Mouse (Mus musculus) CD8-positive naive resting alpha-beta T cell, adult 2 months (primary cell): ENCODE data around the gene Ptpn6.

ENCODE experiments used
- DNase-seq, 2 experiments: peaks; one replicate each; pipeline ENCODE4 v3.0.0; 2022; ENCODE audit warnings: low read depth in 2 of 2, low spot score in 2 of 2

Gene Ptpn6

GRCm38 (mm10) chr6:124731038-124731437 lies 7.5 kb downstream of the Ptpn6 start:
- DNase-seq: no peak

DNA sequence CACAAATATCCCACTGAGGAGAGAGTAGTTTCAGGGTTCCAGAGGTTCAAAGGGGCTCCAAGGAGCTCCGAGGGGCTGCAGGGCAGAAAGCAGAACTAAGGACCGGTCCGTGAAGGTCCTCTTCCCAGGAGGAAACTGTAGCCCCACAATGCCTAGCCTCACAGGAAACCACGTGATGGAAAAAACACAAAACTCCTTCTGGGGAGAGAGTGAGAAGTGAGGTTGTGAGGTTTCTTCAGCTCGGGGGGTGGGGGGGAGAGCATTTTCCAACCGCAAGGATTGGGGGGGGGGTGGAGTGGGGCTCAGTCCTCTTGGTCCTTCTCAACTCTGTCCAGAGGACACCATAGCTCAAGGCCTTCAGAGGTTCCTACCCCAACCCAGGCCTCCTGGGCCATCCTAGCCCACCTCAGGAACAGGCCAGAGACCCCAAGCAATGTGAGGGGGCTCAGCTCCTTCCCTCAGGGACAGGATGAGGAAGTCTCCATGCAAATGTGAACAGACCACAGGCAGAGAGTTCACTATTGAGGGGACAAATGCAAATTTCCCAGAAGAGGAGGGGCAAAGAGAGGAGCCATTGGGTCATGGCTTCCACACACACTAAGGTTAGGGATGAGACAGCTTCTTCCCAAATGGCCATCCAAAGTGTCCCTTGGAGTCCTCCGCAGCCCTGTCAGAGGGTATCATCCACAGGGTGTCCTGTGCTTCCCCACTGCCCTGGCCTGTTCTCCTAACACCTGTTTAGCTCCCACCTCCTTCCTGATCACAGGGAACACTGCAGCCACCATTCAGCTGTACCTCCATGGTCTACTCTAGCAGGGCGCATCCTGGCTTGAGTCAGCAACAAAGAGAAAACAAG lies 8.4 kb downstream of the Ptpn6 start:
- DNase-seq: no peak

DNA sequence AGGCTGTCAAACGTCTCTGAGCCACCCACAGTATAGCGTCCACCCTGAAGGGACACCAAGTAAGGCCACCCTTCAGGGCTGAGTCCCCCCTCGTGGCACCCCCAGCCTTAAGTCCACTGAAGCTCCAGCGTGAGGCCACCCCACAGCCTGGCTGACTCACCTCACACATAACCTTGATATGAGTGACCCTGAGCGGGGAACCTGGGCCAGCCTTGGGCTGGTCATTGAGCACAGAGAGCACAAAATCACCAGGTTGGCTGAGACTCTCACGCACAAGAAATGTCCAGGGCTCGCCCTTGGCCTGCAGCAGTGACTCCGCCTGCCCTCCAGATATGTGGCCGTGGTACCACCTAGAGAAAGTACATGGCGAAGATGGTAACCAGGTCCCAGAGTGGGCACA lies 9.9 kb downstream of the Ptpn6 start:
- DNase-seq: no peak

DNA sequence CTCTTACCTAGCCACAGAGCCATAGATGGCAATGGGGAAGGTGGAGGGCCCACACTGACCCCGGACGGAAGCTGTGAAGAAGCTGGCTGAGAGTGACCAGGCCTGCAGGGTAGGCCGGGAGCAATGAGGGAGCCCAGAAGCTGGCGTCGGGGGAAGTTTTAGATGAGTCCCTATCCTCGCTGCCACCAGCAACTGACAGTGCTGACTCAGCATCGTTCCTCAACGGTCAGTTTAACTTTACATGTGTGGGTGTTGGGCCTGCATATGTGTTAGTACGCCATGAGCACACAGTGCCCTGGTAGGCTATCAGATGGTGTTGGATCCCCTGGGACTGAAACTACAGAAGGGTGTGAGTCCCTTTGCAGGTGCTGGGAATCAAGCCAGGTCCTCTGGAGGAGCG lies 14.0 kb downstream of the Ptpn6 start:
- no peak for DNase-seq

- no peak for DNase-seq
Observed at GRCm38 (mm10) chr6:124723541-124723940, 15.0 kb downstream of the Ptpn6 start.

DNA sequence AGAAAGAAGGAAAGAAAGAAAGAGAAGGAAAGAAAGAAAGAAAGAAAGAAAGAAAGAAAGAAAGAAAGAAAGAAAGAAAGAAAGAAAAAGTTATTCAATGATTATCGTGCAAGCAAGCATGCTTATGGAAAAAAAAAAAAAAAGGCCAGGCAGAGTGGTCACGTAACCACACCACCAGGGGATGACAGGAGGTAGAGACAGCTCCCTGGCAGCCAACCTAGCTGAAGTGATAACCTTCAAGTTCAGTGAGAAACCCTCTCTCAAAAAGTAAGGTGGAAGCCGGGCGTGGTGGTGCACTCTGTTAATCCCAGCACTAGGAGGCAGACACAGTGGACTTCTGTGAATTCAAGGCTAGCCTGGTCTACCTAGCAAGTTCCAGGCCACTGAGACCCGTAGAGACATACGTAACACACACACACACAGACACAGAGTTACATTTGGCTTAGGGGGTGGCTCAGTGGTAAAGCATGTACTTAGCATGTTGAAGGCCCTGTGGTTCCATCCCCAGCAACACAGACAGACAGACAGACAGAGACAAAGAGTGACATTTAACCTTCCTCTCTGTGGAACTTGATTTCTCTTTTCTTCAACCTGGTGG lies 15.5 kb downstream of the Ptpn6 start:
- no peak for DNase-seq

GRCm38 (mm10) chr6:124720904-124721303 lies 17.6 kb downstream of the Ptpn6 start:
- DNase-seq: no peak

GRCm38 (mm10) chr6:124719354-124719978 lies 19.0 kb downstream of the Ptpn6 start:
- DNase-seq: no peak

GRCm38 (mm10) chr6:124718703-124719102 lies 19.8 kb downstream of the Ptpn6 start:
- DNase-seq: no peak

DNA sequence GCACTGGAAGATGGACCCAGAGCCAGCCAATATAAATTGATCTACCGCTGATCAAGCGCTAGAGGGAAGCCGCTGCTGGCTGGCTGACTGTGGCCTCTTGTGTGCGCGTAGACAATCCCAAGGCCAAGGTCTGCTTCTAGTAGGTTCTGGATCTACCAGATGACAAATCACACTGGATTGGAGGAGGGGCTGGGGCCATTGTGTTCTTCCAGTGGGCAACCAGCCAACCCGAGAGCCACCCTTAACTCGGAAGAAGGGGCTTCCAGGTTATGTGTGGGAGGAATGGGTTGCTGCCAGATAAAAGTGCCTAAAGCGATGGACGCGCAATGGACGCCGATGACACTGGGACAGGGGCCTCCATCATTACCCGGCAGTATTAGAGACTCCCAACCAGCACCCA lies 20.5 kb downstream of the Ptpn6 start:
- DNase-seq: no peak

DNA sequence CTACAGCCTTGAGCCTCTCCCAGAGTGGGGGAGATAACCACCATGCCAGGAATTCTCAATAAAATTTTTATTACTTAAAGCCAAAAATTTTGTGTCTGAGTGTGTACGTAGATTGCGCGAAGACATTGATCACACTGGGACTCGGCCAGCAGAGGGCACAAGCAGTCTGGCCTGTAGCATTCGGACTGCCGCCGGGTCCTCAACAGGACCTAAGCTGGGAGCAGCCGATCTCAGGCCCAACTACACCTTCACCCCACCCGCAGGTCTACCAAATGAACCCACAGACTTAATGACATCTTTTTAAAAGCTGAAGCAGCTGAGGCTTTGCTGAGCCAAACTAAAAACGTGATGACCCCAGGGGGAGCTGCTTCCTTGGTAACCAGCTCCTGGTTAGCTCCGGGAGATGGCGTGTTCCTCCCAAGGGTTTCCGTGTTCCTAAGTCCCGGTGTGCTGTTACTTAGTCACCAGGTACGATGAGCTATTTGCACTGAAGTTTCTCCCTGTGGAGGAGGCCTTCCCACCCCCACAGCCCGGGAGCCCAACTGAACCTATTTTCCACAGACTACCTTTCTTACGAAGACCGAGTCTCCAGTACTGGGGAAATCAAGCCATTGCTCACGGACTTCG lies 21.5 kb downstream of the Ptpn6 start:
- DNase-seq: no peak

DNA sequence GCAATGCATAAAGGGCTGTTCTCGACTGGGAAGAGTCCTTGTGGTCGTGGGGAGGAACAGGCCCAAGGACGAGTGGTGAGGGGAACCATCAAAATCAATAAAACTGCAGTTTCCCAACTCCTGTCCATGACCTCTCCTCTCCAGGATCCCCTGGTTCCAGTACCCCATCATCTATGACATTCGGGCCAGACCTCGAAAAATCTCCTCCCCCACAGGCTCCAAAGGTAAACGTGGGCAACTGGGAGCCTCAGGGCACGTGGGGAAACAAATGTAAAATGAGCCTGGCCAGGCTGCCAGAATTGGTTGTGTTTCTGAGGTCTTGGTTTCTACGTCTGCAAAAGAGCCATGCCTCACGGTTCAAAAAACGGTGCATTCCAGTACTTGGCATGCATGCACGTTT lies 25.6 kb downstream of the Ptpn6 start:
- DNase-seq: no peak

GRCm38 (mm10) chr6:124711824-124712782 lies 26.4 kb downstream of the Ptpn6 start, which contains the start of the genes Emg1 and Phb2:
TSS of gene Emg1 (minus strand) at chr6:124712178.
TSS of gene Phb2 (plus strand) at chr6:124712336.
- DNase-seq: peak; percentile 96 to 98

GRCm38 (mm10) chr6:124708289-124708889 lies 30.1 kb downstream of the Ptpn6 start:
- DNase-seq: no peak

DNA sequence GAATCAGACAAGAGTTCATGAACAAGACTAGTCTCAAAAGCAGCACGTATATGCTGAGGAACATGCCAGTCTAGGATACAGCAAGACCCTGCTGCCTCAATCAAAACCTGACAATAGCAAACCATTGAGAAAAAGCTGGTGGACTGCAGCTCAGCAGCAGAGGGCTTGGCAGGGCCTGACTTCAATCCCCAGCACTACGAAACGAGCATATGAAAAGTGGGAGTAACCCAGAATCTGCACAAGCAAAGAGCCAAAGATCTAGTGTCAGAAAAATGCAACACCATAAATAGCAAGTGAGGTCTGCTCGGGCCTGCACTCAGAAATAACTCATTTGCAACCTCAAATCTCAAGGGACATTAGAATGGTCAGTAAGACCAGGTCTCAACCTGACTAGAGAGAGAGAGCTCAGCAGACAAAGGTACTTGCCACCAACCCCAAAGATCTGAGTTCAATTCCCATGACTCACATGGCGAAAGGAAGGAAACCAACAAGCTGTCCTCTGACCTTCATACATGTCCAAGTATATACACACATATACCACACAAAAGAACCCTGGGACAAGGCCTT lies 32.4 kb downstream of the Ptpn6 start:
- DNase-seq: no peak

GRCm38 (mm10) chr6:124704417-124704816 lies 34.1 kb downstream of the Ptpn6 start:
- no peak for DNase-seq

GRCm38 (mm10) chr6:124703789-124704188 lies 34.7 kb downstream of the Ptpn6 start:
- no peak for DNase-seq

GRCm38 (mm10) chr6:124702784-124703103 lies 35.8 kb downstream of the Ptpn6 start:
- DNase-seq: peak; percentile 70 to 83

DNA sequence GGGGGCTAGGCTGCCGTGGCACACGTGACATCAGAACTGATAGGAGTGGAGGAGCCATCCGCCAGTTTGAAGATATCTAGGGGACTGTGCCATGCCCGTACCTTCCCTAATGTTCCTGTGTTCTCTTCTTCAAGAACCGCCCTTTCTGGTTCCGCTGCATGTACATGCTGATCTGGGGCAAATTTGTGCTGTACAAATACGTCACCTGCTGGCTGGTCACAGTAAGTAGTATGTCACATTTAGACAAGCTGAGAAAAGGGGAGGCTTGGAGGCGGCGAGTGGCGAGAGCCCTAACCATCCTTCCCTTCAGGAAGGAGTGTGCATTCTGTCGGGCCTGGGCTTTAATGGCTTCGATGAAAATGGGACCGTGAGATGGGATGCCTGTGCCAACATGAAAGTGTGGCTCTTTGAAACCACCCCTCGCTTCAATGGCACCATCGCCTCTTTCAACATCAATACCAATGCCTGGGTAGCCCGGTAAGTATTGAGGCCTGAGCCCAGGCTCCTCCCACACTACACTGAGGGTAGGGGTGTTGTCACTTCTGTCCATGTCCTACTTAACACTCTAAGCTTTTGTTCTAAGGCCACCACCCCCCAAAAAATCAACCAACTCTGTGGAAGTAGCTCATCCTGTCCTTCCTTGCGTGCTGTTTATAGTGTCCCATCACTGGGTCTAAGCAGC lies 36.3 kb downstream of the Ptpn6 start:
- no peak for DNase-seq
